Mouse (Mus musculus): Measurements from ENCODE around the gene Fam161a.

The Fam161a gene

DNA sequence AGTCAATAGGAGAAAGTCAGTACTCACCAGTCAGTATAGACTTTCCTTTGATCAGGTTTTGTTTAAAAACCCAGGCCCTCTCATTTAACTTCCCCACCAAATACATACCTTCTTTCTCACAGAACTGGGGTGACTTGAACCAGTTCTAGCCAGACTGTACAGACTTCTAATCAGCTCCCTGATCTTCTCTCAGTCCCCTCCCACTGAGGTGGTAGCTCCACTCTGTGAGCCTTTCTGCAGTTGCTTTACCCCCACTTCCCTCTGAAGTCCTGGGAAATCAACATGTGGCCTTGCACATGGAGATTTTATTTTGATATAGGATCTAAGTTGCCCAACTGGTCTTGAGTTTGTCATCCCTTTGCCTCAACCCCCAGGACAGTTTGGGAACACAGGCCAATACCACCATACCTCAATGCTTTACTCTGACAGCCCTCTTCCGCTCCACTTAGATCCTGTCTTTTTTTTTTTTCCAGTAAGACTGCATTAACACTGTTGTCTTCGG, 57.9 kb downstream of the Fam161a start:
- TF ChIP-seq GATA4 (IDR thresholded peaks at IDR 0.05; ENCODE audit: insufficient replicate concordance, low read length) = no peak

DNA sequence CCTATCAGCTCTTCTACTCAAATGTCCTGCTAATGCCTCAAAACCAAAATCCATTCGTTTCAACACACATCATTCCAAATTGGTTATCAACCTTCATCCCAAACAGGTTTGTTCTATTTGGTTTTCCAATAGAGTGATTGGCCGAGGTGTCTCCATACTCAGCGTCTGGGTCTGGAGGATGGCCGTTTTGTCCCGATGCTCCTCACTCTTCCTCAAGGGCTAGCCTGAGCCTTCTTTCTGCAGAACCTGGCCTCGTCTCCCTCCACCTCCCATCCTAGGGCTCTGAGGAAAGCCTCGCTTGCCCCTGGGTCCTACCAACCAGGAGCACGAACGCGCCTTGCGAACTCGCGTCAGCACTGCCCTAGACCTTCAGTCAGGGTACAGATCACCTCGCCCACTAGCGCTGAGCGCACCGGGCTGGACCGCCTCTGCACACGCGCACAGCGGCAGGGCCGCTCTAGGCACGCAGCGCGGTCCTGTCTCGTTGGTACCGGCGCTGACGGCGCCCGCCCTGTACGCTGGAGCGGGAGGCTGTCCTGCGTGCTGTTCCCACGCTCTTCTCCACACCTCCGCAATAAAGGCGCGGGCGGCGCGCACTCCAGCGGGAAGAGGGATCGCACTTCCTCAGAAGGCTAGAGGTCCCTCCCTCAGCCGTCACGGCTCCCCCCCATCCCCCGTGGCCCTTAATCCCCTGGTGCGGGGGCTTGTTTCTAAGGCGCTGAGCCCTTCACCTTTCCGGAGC, 60.2 kb downstream of the Fam161a start:
- TF ChIP-seq GATA4 (IDR thresholded peaks at IDR 0.05; ENCODE audit: insufficient replicate concordance, low read length) = peak; percentile 59; the same call in 1 of the 2 replicates

DNA sequence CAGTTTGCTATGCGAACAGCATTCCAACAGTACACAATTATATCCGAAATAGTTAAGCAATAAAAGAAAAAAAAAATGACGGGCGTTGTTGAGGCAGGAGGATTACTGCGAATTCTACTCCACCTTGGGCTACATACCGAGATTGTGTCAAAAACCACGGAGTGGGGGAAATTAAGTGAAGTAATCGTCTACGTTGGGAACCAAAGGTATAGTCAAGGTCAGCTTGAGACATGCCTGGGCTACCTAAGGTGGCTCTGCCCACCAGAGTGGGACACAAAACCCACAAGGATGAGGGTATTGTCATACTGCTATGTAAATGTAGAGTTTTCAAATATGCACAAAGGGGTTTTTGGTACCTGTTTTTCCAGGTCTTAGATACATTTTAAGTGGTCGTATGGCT, 60.9 kb downstream of the Fam161a start:
- TF ChIP-seq GATA4 (IDR thresholded peaks at IDR 0.05; ENCODE audit: insufficient replicate concordance, low read length) = no peak

DNA sequence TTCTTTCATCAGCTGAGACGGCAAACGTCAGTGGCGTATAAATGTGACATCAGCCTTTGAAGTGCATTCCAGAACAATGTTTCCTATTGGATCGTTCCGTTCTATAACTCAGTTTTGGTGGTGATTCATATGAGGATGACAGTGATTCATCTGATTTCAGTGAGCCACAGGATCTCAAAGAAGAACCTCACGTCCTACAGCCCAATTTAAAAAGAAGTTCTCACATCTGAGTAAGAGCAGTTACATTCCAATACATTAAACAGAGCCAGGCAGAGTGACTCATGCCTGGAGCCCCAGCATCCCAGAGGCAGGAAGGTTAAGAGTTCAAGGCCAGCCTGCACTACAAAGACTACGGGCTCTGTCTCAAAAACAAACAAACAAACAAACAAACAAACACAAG, 67.5 kb downstream of the Fam161a start:
- no peak for TF ChIP-seq GATA4 (IDR thresholded peaks at IDR 0.05; ENCODE audit: insufficient replicate concordance, low read length)

DNA sequence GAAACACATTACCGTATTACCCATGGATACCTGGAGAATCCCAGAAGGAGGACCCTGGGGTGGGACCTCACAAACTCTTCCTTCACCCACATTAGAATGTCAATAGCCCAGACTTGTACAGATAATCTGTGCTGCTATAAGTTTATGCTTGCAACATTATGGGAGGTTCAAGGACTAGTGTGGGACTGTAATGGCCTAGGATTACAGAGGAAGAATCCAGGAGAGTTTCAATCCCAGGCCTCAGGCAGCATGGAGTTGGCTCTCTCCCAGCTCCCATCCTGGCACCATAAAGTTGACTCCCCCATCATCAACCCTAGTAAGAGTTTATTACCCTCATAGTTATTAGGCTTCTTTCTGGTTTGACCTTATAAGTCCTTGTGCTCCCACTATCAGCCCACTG, 71.2 kb downstream of the Fam161a start:
- TF ChIP-seq GATA4 (IDR thresholded peaks at IDR 0.05; ENCODE audit: insufficient replicate concordance, low read length) = no peak

All from liver, adult (tissue).